Mouse (Mus musculus) stomach, embryonic 16.5 days (tissue): ENCODE measurements around the gene Prex1. TPM values are rescaled to one million over a fixed set of nuclear protein-coding genes. Genes with fewer than 3 reads are reported as not detected.

Experiments
- ATAC-seq: fragments of 200-750 bp; cut with Nextera tagmentation; 2 replicates; pipeline ENCODE4 v1.8.0; 2017; ENCODE audit warnings: moderate number of reproducible peaks, moderate TSS enrichment; ENCODE audit not compliant: insufficient read depth, low FRiP score
- H3K27ac ChIP-seq: fragments of 300-500 bp; sonication (generic); 2 replicates; pipeline ENCODE4 v1.5.1; 2014; ENCODE audit warnings: low read length
- H3K27me3 ChIP-seq: fragments of 300-500 bp; sonication (generic); 2 replicates; pipeline ENCODE4 v1.6.1; 2014; ENCODE audit warnings: low read length, control low read depth, mixed read lengths; ENCODE audit not compliant: control insufficient read depth, insufficient read depth
- H3K36me3 ChIP-seq: fragments of 300-500 bp; sonication (generic); 2 replicates; pipeline ENCODE4 v1.6.1; 2014; ENCODE audit warnings: low read length; ENCODE audit not compliant: control insufficient read depth, insufficient read depth
- H3K4me1 ChIP-seq: fragments of 300-500 bp; sonication (generic); 2 replicates; pipeline ENCODE4 v1.6.1; 2014; ENCODE audit warnings: low read length, control low read depth, mixed read lengths; ENCODE audit not compliant: control insufficient read depth, insufficient read depth
- H3K4me2 ChIP-seq: fragments of 300-500 bp; sonication (generic); 2 replicates; pipeline ENCODE4 v1.6.1; 2014; ENCODE audit warnings: low read depth, low read length, mixed read lengths
- H3K4me3 ChIP-seq: fragments of 300-500 bp; sonication (generic); replicated peaks from 2 replicates; pipeline ENCODE4 v1.5.1; 2014; ENCODE audit warnings: mild to moderate bottlenecking, low read length
- H3K9ac ChIP-seq: fragments of 300-500 bp; sonication (generic); 2 replicates; pipeline ENCODE4 v1.6.1; 2014; ENCODE audit warnings: low read length
- H3K9me3 ChIP-seq: fragments of 300-500 bp; sonication (generic); replicated peaks from 2 replicates; pipeline ENCODE4 v1.6.1; 2016; ENCODE audit warnings: low read length, control low read depth; ENCODE audit not compliant: control insufficient read depth
- WGBS: fragments of 180-500 bp; shearing (Covaris S2); extraction: QIAGEN DNeasy Blood & Tissue Kit; methylation state at CpG from one replicate; pipeline ENCODE4 v1.1.7; 2014; 5-methylcytosine and 5-hydroxymethylcytosine counted together
- polyA plus RNA-seq: library from polyadenylated mRNA; unstranded; fragments of >200 nt; fragmentation: Nextera tagmentation; extraction: Ambion mirVana; gene quantifications from 2 replicates; pipeline ENCODE4 v1.2.1, GENCODE M21; 2015

Prex1 gene
- polyA plus RNA-seq, 1 experiment from 2014 or later, result 11.0 TPM

DNA sequence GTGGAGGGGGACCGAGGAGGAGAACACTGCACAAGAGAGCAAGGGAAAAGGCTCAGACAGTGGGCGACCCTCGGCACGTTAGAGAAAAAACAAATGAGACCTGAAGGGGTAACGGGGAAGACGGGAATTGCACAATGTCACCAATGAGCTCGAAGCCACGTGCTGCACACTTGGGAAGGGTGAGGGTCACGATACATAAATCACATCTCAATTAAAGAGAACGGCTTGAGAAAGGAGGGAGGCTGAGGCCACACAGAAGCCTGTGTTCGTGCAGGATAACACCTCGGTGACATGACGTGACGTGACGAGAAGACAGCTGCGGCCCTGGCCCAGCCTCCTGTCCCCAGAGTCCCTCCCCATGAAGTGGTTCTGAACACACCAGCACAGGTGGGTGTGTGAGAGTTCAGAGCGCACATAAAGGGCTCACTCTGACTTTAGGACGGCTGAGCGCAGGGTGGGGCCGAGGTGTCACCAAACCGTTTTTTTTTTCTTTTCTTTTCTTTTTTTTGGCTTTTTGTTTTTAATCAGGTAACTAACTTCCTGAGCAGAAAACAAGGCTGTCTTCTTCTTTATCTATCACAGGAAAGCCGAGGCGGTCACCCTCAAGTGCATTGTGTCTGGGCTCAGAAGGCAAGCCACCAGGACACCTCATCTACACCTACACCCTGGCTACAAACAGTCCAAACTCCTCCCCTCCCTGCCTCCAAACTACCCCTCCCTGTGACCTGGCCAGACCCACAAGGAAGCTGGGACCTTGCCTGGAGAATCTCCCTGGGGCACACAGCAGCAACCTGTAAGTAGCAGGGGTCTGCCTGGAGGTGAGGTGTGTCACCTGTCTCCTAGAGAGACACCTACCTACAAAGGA, 12.2 kb downstream of the Prex1 start:
- H3K4me3 ChIP-seq, result no peak overlapping the region
- H3K27ac ChIP-seq, result no peak overlapping the region
- H3K9me3 ChIP-seq, result 0 out of 2 replicates have a peak, but pooled peaks cover 7% of the 10 kb centered on the region
- H3K27me3 ChIP-seq, result no peaks in the 10 kb centered on the region
- no peaks in the 10 kb centered on the region for H3K36me3 ChIP-seq
- no peak overlapping the region for H3K9ac ChIP-seq
- no peaks in the 10 kb centered on the region for H3K4me1 ChIP-seq
- WGBS, result 55% methylated on average over 23 of the region's 23 CpGs
- no peak for ATAC-seq
- no peak overlapping the region for H3K4me2 ChIP-seq

DNA sequence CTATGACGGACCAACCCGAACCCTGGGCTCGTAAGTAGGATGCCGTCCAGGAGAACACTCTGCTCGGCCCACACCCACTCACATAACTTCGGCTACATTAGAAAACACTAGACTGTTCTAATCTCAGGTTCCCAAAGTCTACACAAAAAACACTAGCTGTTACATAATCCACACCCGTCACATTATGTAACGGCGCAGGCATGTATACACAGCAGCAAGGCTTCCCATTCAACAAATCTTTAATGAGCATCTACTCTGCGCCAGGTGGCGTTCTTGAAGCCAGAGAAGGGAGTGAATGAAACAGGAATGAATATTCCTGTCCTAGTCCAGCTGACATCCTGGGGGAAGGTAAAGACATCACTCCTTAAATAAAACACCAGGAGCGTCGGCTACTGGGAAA, 12.9 kb downstream of the Prex1 start:
- Histone ChIP-seq H3K4me2 (no peak overlapping the region), H3K36me3 (no peaks in the 10 kb centered on the region), H3K27ac (no peak overlapping the region), H3K9me3 (0 out of 2 replicates have a peak, but pooled peaks cover 7% of the 10 kb centered on the region), H3K4me3 (no peak overlapping the region), H3K27me3 (no peaks in the 10 kb centered on the region), H3K4me1 (no peaks in the 10 kb centered on the region), H3K9ac (no peak overlapping the region)
- no peak for ATAC-seq
- WGBS, result 58% methylated on average over 13 of the region's 13 CpGs

- ATAC-seq, result no peak
- no peaks in the 10 kb centered on the region for H3K36me3 ChIP-seq
- H3K9ac ChIP-seq, result no peak overlapping the region
- no peak overlapping the region for H3K4me3 ChIP-seq
- H3K4me2 ChIP-seq, result no peak overlapping the region
- H3K9me3 ChIP-seq, result 0 out of 2 replicates have a peak, but pooled peaks cover 7% of the 10 kb centered on the region
- no peak overlapping the region for H3K27ac ChIP-seq
- H3K27me3 ChIP-seq, result no peaks in the 10 kb centered on the region
- no peaks in the 10 kb centered on the region for H3K4me1 ChIP-seq
- WGBS, result 56% methylated on average over 8 of the region's 8 CpGs
Observed at GRCm38 (mm10) chr2:166700116-166700515, 13.5 kb downstream of the Prex1 start.

GRCm38 (mm10) chr2:166699552-166699951, 14.1 kb downstream of the Prex1 start:
- H3K36me3 ChIP-seq, result no peaks in the 10 kb centered on the region
- H3K4me1 ChIP-seq, result no peaks in the 10 kb centered on the region
- no peak overlapping the region for H3K9ac ChIP-seq
- H3K27ac ChIP-seq, result no peak overlapping the region
- WGBS, result 89% methylated on average over 5 of the region's 5 CpGs
- no peak for ATAC-seq
- no peak overlapping the region for H3K4me2 ChIP-seq
- no peaks in the 10 kb centered on the region for H3K27me3 ChIP-seq
- no peak overlapping the region for H3K4me3 ChIP-seq
- H3K9me3 ChIP-seq, result 0 out of 2 replicates have a peak, but pooled peaks cover 1% of the 10 kb centered on the region

GRCm38 (mm10) chr2:166694616-166695015, 19.0 kb downstream of the Prex1 start:
- no peaks in the 10 kb centered on the region for H3K27me3 ChIP-seq
- no peak for ATAC-seq
- H3K4me1 ChIP-seq, result no peaks in the 10 kb centered on the region
- no peaks in the 10 kb centered on the region for H3K36me3 ChIP-seq
- no peak overlapping the region for H3K9ac ChIP-seq
- no peak overlapping the region for H3K4me3 ChIP-seq
- no peak overlapping the region for H3K4me2 ChIP-seq
- no peaks in the 10 kb centered on the region for H3K9me3 ChIP-seq
- H3K27ac ChIP-seq, result no peak overlapping the region
- WGBS, result 88% methylated on average over 2 of the region's 2 CpGs

- no peaks in the 10 kb centered on the region for H3K9me3 ChIP-seq
- H3K36me3 ChIP-seq, result no peaks in the 10 kb centered on the region
- no peak overlapping the region for H3K4me2 ChIP-seq
- no peaks in the 10 kb centered on the region for H3K27me3 ChIP-seq
- WGBS, result 86% methylated on average over 4 of the region's 4 CpGs
- H3K4me1 ChIP-seq, result no peaks in the 10 kb centered on the region
- no peak for ATAC-seq
- no peak overlapping the region for H3K4me3 ChIP-seq
- no peak overlapping the region for H3K9ac ChIP-seq
- no peak overlapping the region for H3K27ac ChIP-seq
Observed at GRCm38 (mm10) chr2:166693394-166693793, 20.2 kb downstream of the Prex1 start.

DNA sequence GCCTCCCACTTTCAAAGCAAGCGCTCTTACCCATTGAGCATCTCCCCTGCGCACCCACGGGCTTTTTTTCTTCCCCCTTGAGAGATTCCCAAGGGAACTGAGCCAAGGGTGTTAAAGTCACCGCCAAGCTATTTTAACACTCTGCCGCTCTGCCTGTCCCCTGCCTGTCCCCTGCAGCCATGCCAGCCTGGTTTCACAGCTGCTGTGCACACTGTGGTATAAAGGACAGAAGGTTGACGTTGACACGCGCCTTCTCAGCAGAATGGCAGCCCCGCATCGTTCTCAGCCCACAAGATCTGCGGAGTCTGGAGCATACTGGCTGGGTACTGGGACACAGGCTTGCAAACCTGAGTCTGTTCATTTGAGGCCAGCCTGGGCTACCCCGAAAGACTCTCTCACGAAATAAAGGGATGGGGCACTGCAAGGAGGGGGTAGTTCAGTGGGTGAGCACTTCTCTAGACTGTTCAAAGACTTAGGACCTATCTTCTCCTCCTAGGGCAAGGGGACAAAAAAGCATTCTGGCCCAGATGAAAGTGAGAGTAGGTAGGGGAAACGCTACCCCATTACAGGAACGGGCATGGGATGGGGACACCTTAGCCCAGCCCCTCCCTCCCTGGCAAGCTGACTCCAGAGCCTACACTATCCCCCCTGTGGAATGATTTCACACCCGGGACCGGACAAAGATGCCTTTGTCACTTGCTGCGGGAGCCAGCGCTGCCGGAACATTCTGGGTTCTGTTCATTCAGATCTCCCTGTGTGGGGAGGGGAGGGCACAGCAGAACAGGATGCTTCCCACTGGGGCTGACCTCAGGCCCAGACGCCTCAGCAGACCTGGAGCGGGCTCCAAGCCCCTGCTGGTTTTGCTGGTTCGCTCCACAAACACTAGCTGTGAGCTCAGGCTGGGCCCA, 21.8 kb downstream of the Prex1 start:
- Histone ChIP-seq H3K36me3 (no peaks in the 10 kb centered on the region), H3K27ac (no peak overlapping the region), H3K4me2 (no peak overlapping the region), H3K9ac (no peak overlapping the region), H3K4me3 (no peak overlapping the region), H3K4me1 (no peaks in the 10 kb centered on the region), H3K9me3 (no peaks in the 10 kb centered on the region), H3K27me3 (no peaks in the 10 kb centered on the region)
- ATAC-seq, result no peak
- 68% methylated on average over 23 of the region's 23 CpGs for WGBS

- ATAC-seq, result no peak
- no peaks in the 10 kb centered on the region for H3K36me3 ChIP-seq
- H3K27me3 ChIP-seq, result no peaks in the 10 kb centered on the region
- 34% methylated on average over 6 of the region's 6 CpGs for WGBS
- H3K9me3 ChIP-seq, result no peaks in the 10 kb centered on the region
- H3K4me3 ChIP-seq, result no peak overlapping the region
- no peak overlapping the region for H3K9ac ChIP-seq
- no peak overlapping the region for H3K4me2 ChIP-seq
- H3K27ac ChIP-seq, result no peak overlapping the region
- peaks cover 3% of the 10 kb centered on the region; the same call in 1 of the 2 replicates for H3K4me1 ChIP-seq
Observed at GRCm38 (mm10) chr2:166686917-166687316, 26.7 kb downstream of the Prex1 start.

GRCm38 (mm10) chr2:166685824-166686223, 27.8 kb downstream of the Prex1 start:
- Histone ChIP-seq H3K9me3 (no peaks in the 10 kb centered on the region), H3K4me3 (no peak overlapping the region), H3K4me1 (peaks cover 3% of the 10 kb centered on the region; the same call in 1 of the 2 replicates), H3K27ac (no peak overlapping the region), H3K4me2 (no peak overlapping the region), H3K36me3 (no peaks in the 10 kb centered on the region), H3K27me3 (no peaks in the 10 kb centered on the region), H3K9ac (no peak overlapping the region)
- WGBS, result 61% methylated on average over 8 of the region's 8 CpGs
- ATAC-seq, result no peak
